Mouse (Mus musculus) neural tube, embryonic 14.5 days (tissue): ENCODE results near the gene Man2a1. TPM values are rescaled to one million over a fixed set of nuclear protein-coding genes. Genes with fewer than 3 reads are reported as not detected.

Experiments used
- ATAC-seq: fragments of 200-750 bp; cut with Nextera tagmentation; 2 replicates; pipeline ENCODE4 v1.8.0; 2017; ENCODE audit warnings: low read depth, mild to moderate bottlenecking, moderate TSS enrichment, moderate library complexity
- H3K27ac ChIP-seq: fragments of 300-500 bp; sonication (generic); 2 replicates; pipeline ENCODE4 v1.5.1; 2014; ENCODE audit warnings: low read depth, mild to moderate bottlenecking, control low read depth, low read length, moderate library complexity, mixed read lengths
- H3K27me3 ChIP-seq: fragments of 300-500 bp; sonication (generic); 2 replicates; pipeline ENCODE4 v1.6.1; 2014; ENCODE audit warnings: low read length; ENCODE audit not compliant: control insufficient read depth, insufficient read depth
- H3K36me3 ChIP-seq: fragments of 300-500 bp; sonication (generic); 2 replicates; pipeline ENCODE4 v1.6.1; 2014; ENCODE audit warnings: low read length, mixed read lengths; ENCODE audit not compliant: control insufficient read depth, insufficient read depth
- H3K4me1 ChIP-seq: fragments of 300-500 bp; sonication (generic); 2 replicates; pipeline ENCODE4 v1.6.1; 2014; ENCODE audit warnings: low read length; ENCODE audit not compliant: control insufficient read depth, insufficient read depth
- H3K4me2 ChIP-seq: fragments of 300-500 bp; sonication (generic); 2 replicates; pipeline ENCODE4 v1.6.1; 2014; ENCODE audit warnings: mild to moderate bottlenecking, low read depth, low read length, control low read depth
- H3K4me3 ChIP-seq: fragments of 300-500 bp; sonication (generic); 2 replicates; pipeline ENCODE4 v1.5.1; 2014; ENCODE audit warnings: low read depth, low read length, control low read depth, mixed read lengths
- H3K9ac ChIP-seq: fragments of 300-500 bp; sonication (generic); replicated peaks from 2 replicates; pipeline ENCODE4 v1.6.1; 2014; ENCODE audit warnings: low read depth, mild to moderate bottlenecking, control low read depth, low read length, mixed read lengths
- H3K9me3 ChIP-seq: fragments of 300-500 bp; sonication (generic); 2 replicates; pipeline ENCODE4 v1.6.1; 2016; ENCODE audit warnings: low read length; ENCODE audit not compliant: control insufficient read depth
- WGBS: fragments of 180-500 bp; shearing (Covaris S2); extraction: QIAGEN DNeasy Blood & Tissue Kit; methylation state at CpG from one replicate; pipeline ENCODE4 v1.1.7; 2014; 5-methylcytosine and 5-hydroxymethylcytosine counted together
- polyA plus RNA-seq: library from polyadenylated mRNA; unstranded; fragments of >200 nt; fragmentation: Nextera tagmentation; extraction: Ambion mirVana; gene quantifications from 2 replicates; pipeline ENCODE4 v1.2.1, GENCODE M21; 2014

The Man2a1 gene
- polyA plus RNA-seq, 1 experiment from 2014 or later, result 5.3 TPM

DNA sequence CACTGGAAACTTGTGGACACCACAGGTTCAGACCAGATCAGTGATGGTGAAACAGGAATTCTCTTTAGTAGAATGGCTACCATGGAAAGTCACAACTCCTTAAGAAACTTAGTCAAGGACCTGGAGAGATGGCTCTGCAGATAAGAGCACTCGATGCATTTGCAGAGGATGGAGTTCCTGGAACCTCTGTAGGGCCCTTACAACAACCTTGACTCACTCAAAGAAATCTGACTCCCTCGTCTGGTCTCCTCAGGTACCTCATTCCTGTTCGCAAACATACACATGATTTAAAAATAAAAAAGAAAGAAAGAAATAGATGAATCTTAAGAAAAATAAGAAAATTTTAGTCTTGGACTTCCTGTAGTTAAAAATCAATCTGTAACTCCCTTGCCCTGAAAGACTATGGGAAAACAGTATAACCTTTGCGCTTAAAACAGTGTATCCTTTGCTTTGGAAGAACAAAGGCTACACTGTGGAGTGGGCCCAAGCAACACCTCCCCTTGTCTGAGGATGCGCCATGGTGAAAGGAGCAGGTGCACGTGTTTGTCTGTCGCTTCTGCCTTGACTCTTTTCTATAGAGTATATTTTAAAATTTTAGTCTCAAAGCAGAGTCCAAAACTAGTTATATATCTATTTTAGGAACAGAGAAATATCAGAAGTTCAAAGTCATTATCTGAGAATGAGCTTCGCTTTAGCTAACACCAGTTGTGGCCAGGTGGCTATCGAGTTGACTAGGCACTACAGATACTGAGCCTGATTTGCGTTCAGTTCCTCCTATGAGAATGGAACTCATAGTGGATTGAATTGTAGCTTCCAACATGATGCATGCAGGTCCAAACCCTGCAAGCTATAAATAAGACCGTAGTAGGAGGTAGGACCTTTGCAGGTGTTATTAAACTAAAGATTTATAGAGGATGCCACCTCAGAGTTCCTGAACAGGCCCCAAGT lies 163.9 kb downstream of the Man2a1 start:
- no peaks in the 10 kb centered on the region for H3K27me3 ChIP-seq
- no peaks in the 10 kb centered on the region for H3K9me3 ChIP-seq
- WGBS, result 94% methylated on average over 11 of the region's 11 CpGs
- H3K4me1 ChIP-seq, result no peaks in the 10 kb centered on the region
- no peaks in the 10 kb centered on the region for H3K36me3 ChIP-seq
- no peak overlapping the region for H3K27ac ChIP-seq
- H3K4me2 ChIP-seq, result no peak overlapping the region
- H3K4me3 ChIP-seq, result no peak overlapping the region
- no peak for ATAC-seq
- no peak overlapping the region for H3K9ac ChIP-seq

DNA sequence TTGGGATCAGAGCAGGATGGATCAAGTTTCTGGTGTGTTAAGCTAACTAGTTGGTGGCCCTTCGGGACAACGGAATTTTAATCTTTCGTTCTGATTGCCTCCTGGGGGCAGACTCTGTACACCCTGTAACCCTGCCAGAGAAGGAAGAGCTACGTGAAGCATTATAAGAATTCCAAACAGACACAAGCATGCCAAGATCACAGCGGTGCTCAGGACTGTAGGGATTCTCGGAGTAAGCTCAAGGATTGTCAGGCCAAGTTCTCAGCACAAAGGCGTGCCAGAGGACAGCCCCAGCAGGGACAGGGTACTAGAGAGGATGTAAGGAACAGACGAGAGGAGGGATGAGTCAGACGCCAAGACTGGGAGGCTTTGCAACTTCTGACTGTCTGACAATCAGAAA lies 164.8 kb downstream of the Man2a1 start:
- H3K4me2 ChIP-seq, result no peak overlapping the region
- H3K4me3 ChIP-seq, result no peak overlapping the region
- H3K4me1 ChIP-seq, result no peaks in the 10 kb centered on the region
- no peak overlapping the region for H3K27ac ChIP-seq
- H3K9me3 ChIP-seq, result no peaks in the 10 kb centered on the region
- H3K9ac ChIP-seq, result no peak overlapping the region
- no peaks in the 10 kb centered on the region for H3K27me3 ChIP-seq
- ATAC-seq, result no peak
- H3K36me3 ChIP-seq, result no peaks in the 10 kb centered on the region
- WGBS, result 75% methylated on average over 9 of the region's 9 CpGs

DNA sequence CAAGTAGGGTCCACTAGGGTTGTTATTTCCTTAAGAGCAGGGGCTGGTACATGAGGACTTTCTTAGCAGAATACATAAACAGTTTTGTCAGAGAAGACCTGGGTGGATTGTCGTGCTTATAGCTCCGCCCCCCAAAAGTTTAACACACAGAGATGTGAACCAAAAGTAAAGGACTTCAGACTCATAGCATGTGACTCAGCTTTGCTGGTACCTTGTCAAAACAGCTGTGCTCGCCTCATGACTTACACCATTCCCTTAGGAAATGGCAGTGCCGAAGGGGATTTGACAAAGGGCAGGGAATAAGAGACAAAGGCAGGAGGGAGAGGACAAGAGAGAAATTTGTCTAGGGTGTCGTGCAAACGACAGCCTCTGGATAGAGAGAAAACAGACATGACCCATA lies 166.0 kb downstream of the Man2a1 start:
- H3K36me3 ChIP-seq, result no peaks in the 10 kb centered on the region
- no peak overlapping the region for H3K4me2 ChIP-seq
- 66% methylated on average over 6 of the region's 6 CpGs for WGBS
- no peak for ATAC-seq
- no peaks in the 10 kb centered on the region for H3K9me3 ChIP-seq
- H3K4me3 ChIP-seq, result no peak overlapping the region
- no peaks in the 10 kb centered on the region for H3K27me3 ChIP-seq
- no peak overlapping the region for H3K27ac ChIP-seq
- no peaks in the 10 kb centered on the region for H3K4me1 ChIP-seq
- no peak overlapping the region for H3K9ac ChIP-seq

DNA sequence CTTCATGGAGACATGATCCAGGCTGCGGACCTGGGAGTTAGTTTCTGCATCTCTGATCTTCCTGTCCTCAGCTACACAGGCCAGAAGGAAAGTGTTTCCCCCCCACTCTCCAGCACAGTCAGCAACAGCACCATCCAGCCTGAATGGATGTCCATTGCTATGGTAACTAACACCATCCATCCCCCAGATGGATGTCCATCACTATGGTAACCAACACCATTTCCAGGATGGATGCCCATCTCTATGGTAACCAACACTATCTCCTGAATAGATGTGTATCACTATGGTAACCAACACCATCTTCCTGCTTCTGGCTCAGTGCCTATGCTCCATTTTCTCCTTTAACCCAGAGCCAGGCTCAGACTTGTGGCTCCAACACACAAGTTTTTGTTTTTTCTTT lies 169.7 kb downstream of the Man2a1 start:
- ATAC-seq, result peak; percentile 90; the same call in 1 of the 2 replicates
- Histone ChIP-seq H3K4me1 (no peaks in the 10 kb centered on the region), H3K4me3 (no peak overlapping the region), H3K9me3 (no peaks in the 10 kb centered on the region), H3K9ac (no peak overlapping the region), H3K4me2 (no peak overlapping the region), H3K36me3 (no peaks in the 10 kb centered on the region), H3K27me3 (no peaks in the 10 kb centered on the region), H3K27ac (no peak overlapping the region)
- 87% methylated on average over 1 of the region's 1 CpGs for WGBS

DNA sequence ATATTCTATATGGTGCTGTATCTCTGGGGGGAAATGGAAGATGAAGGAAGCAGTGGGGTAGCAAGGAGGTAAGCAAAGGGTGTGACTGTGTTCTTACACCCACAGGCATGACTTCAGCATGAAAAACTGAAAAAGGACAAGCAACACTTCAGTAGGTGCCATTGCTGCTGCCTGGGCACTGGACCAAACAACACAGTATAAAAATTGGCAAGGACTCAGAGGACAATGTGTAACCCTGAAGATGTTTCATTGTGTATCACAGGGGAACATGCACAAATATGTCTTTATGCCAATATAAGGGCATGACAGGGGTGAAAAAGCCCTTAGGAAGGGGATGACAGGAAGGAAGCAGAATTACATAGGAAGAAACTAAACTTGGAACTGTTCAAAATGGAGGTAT lies 172.1 kb downstream of the Man2a1 start:
- Histone ChIP-seq H3K27ac (no peak overlapping the region), H3K4me2 (no peak overlapping the region), H3K4me3 (no peak overlapping the region), H3K9ac (no peak overlapping the region), H3K4me1 (no peaks in the 10 kb centered on the region), H3K27me3 (no peaks in the 10 kb centered on the region), H3K9me3 (no peaks in the 10 kb centered on the region), H3K36me3 (no peaks in the 10 kb centered on the region)
- ATAC-seq, result no peak

DNA sequence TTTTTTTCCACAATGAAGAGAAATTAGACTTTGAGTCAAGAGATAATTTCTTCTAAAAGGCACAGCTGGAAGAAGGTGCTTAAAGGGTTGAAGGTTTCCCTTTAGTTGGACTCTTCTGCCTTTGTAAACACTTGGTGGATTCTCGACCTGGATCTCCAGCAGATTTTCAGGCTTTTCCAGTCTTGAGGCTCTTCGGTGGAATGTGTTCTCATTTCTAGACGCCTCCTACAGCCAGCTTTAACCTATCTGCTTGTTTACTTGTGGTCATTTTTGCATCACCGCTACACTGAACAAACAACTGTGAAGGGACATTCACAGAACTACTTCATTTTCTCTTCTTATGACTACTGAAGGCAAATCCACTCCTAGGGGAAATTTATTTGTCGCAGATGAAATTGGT lies 173.7 kb downstream of the Man2a1 start:
- no peak for ATAC-seq
- Histone ChIP-seq H3K27me3 (no peaks in the 10 kb centered on the region), H3K4me1 (no peaks in the 10 kb centered on the region), H3K36me3 (no peaks in the 10 kb centered on the region), H3K4me3 (no peak overlapping the region), H3K9me3 (no peaks in the 10 kb centered on the region), H3K9ac (no peak overlapping the region), H3K27ac (no peak overlapping the region), H3K4me2 (no peak overlapping the region)
- WGBS, result 91% methylated on average over 5 of the region's 5 CpGs

DNA sequence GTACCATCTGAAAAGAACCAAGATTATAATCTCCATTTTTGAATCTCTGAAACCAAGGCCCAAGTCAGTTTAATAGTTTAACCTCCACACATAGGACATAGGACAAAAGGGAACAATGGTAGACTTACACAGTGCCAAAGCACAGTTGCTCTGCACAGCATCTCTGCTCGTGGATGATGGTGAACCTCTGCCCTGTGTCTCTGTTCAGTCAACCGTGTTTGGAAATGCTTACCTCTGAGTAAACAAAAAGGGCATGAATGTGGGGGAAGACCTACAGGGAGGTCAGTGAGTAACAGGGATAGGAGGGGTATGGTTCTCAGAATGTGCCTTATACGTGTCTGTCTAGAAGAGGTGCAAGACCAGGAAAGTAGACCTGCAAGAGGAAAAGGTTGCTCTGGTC lies 177.8 kb downstream of the Man2a1 start:
- Histone ChIP-seq H3K4me1 (no peaks in the 10 kb centered on the region), H3K36me3 (no peaks in the 10 kb centered on the region), H3K27ac (no peak overlapping the region), H3K4me2 (no peak overlapping the region), H3K4me3 (no peak overlapping the region), H3K9ac (no peak overlapping the region), H3K27me3 (no peaks in the 10 kb centered on the region), H3K9me3 (no peaks in the 10 kb centered on the region)
- ATAC-seq, result no peak
- WGBS, result 72% methylated on average over 3 of the region's 3 CpGs

DNA sequence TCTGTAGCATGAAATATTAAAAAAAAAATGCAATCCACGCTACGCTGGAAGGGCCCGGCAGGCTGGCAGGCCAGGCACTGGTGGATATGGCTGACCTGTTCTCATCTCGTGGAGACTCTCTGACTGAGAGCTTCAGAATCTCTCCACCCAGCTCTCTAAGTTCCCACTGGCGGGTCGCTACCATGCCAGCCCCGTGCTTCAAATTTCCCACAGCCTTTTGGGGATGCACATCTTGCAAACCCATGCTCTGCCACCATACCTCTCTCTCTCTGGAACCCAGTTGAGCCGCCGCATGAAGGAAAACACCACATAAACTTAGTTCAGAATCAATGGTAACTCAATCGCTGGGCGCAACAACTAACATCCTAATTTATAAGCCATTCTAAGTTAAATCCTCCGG lies 178.2 kb downstream of the Man2a1 start:
- H3K27me3 ChIP-seq, result no peaks in the 10 kb centered on the region
- ATAC-seq, result no peak
- H3K36me3 ChIP-seq, result no peaks in the 10 kb centered on the region
- no peaks in the 10 kb centered on the region for H3K4me1 ChIP-seq
- no peak overlapping the region for H3K9ac ChIP-seq
- no peak overlapping the region for H3K4me2 ChIP-seq
- H3K9me3 ChIP-seq, result no peaks in the 10 kb centered on the region
- WGBS, result 94% methylated on average over 12 of the region's 12 CpGs
- H3K4me3 ChIP-seq, result no peak overlapping the region
- H3K27ac ChIP-seq, result no peak overlapping the region

DNA sequence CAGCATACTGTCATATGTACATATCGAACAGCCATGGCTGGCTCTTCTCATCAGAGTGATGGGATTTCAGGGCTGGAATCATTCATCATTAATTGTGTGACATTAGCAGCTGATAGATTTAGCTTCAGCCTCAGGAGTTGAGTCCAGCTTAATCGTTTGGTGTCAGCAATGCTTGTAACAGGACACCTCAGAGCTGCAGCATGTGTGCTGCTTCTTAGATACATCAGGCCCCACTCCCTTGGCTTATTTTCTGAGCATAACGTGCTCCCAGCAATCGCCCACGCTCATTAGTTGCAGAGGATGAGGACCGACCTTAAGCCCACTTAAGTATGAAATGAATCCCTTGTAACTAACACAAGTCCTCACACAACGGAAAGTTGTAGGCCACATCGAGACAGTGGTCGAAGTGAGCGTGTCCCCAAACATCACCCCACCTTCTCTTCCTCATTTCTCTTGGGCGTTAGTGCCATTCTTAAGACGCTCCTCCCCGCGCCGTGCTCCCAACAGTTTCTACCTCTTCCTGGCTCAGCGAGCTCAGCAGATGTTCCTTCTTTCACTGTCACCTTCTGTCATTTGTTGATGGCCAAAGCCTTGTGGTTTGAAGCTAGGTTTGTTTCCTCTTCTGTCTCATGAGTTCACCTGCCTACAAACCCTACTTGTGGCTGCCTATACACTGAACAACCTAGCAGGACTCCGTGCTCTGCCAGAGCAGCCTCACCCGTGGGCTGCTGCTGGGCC lies 180.4 kb downstream of the Man2a1 start:
- Histone ChIP-seq H3K4me2 (no peak overlapping the region), H3K4me1 (no peaks in the 10 kb centered on the region), H3K9me3 (no peaks in the 10 kb centered on the region), H3K4me3 (no peak overlapping the region), H3K27me3 (no peaks in the 10 kb centered on the region), H3K36me3 (no peaks in the 10 kb centered on the region), H3K9ac (no peak overlapping the region), H3K27ac (no peak overlapping the region)
- no peak for ATAC-seq
- 90% methylated on average over 18 of the region's 18 CpGs for WGBS
